Mouse (Mus musculus): Measurements from ENCODE around the gene Gnao1. TPM values are rescaled to one million over a fixed set of nuclear protein-coding genes. Genes with fewer than 3 reads are reported as not detected.

The Gnao1 gene
- polyA plus RNA-seq, 1 experiment: not detected

DNA sequence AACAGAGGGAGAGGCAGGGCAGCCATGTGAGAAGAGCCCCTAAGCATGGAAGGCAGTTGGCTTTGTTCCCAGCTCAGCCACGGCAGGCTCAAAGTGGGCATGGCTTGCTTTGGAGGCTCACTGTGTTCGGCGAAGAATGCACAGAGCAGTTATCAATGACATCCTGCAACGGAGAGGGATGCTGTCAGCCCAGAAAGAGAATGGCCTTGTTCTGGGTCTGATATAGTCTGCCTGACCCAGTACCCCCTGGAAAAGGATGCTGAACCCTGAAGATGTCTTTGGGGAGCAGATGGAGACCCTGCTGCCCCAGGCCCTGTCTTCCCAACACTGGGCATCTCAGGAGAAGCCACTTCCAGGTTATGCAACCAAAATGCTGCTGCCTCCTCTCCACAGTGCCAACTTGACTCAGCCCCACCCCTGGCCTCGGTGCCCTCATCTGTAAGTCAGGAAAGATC lies 98.2 kb downstream of the Gnao1 start:
- TF ChIP-seq GATA1 (IDR thresholded peaks at IDR 0.05; ENCODE audit: low read length): no peak

DNA sequence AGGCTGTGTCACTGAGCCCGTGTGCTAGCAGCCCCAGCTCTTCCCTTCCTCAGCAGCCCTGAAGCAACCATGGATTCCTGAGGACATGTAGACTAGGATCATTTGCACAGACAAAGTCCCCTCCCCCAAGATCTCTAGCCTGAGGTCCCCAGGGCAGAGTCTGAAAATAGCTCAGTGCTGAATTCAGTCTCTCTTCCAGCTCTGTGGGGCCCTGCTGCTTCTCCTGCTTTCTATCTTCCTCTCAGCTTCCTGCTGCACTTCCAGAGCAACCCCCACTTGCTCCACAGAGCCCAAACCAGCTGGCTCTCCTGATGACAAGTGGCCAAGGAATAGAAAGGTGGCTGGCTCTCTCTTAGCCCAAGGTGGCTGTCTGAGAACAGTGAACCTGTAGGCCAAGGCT lies 98.8 kb downstream of the Gnao1 start:
- TF ChIP-seq GATA1 (IDR thresholded peaks at IDR 0.05; ENCODE audit: low read length): no peak

DNA sequence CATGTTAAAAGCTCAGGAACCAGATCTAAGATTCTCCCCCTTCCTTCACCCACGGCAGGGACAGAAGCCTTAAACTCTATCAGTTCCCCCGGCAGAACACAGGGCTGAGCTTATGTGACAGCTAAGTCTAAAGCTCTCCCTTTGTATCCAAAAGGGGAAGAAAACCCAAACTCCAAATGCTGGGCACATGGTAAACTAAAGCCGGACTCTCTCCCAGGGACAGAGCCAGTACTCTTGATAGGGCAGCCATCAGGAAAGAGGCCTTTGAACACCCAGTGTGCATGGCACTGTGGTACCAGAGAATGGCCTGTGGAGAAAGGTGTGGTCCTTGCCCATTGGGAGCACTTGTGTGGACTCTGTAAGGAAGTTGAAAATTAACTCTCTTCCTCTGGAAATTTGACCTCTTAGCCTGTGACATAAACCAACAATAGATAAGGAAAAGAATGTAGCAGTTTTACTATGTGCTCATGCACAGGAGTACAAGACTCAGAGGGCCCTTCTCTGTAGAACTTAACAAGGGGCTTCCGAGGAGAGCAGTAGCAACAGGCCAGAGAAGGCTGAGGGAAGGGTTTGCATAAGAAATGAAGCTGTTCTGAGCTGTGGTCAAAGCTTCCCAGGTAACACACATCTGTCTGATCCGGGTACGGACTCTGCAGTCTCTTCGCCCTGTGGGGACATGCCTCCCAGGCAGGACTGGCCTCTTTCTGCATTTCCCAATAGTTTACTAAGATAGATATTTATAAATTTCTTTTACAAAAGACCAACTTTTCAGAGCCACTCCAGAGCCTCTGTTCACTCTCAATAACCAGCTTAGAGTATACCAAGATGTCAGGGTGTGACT lies 102.2 kb downstream of the Gnao1 start:
- TF ChIP-seq GATA1 (IDR thresholded peaks at IDR 0.05; ENCODE audit: low read length): no peak

DNA sequence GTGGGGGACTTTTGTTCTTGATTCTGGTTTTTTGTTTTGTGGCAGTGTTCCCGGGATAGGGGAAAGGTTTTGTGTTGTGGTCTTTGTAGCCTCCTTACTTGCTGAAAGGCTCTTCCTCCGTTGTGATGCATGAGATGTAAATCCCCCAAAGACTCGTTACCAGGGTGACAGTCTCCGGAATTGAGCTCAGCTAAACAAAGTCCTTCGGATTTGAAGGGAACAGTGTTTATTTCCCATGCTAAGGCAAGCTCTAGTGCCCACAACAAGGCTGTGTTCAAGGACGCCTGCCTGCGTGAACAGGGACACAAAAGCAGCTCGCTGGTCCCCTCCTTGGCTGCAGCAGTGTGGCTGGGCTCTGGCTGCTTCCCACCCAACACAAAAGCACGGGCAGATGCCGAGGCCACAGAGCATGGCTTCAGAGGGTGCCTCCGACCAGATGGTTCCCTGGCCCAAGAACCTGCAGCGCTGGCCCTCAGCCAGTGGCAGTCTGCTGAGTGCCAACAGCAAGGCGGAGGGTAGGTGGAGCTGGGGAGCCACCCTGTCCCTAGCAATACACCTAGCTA lies 108.2 kb downstream of the Gnao1 start:
- no peak for TF ChIP-seq GATA1 (IDR thresholded peaks at IDR 0.05; ENCODE audit: low read length)

DNA sequence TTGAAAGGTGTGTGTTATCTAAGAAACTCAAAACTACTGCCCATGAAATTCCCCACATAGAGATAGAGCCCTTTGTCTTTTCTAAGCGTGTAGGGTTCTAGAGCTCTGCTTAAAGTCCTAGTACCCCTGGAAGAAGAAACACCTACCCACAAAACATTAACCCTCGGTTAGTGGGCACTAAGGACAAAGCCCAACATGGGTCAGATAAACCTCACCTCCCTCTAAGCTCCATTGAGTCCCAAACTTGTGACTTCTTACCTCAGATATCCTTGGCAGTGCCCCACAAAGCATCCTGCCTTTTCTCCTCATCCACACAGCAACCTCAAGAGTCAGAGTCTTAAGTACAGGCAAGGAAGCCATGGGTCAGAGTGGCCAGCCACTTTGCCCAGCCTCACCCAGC lies 108.8 kb downstream of the Gnao1 start:
- no peak for TF ChIP-seq GATA1 (IDR thresholded peaks at IDR 0.05; ENCODE audit: low read length)

DNA sequence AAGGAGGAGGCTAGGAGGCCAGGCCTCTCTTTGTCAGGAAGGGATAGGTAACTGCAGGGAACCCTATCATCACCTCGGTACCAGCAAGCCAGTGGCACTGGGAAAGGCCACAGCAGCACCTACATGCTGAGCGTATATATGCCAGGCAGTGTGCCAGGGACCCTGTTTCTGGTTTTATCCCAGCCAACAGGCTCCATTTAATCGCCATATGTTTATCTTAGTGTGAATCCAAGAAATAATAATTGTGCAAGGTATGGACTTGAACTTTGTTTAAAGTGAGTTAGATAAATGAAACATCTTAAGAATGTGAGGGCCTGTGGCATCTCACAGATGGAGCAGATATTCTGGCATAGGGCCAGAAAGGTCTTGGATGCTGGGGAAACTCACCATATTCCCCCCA lies 109.7 kb downstream of the Gnao1 start:
- no peak for TF ChIP-seq GATA1 (IDR thresholded peaks at IDR 0.05; ENCODE audit: low read length)

DNA sequence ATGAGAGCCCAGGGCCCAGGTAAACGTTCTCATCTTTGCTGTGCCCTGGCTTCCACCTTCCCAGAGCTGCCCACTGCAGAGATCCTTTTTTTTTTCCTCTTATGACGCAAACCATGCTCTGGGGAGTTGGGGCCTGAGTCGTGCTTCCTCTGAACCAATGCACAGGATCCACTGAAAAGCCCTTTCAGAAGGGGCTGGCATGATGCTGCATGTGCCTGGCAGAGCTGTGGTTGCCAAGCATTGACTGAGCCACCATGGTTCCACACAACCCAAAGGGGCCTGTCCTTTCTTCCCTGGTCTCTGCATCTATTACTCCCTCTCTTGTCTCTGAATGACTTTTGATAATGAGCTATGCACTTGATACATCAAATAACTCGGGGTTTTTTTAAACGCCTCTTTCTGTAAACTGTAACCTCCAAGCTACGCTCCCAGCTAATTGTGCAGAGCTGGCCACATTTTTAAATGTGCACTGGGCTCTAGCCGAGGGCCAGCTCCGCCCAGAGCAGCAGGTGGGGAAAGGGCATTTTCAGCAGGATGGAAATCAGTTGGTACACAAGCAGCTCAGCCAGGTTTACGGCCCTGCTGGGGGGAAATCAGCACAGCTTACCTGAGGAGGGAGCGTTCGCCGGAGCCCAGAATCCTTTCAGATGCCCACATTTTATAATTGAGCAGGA lies 110.3 kb downstream of the Gnao1 start:
- no peak for TF ChIP-seq GATA1 (IDR thresholded peaks at IDR 0.05; ENCODE audit: low read length)

DNA sequence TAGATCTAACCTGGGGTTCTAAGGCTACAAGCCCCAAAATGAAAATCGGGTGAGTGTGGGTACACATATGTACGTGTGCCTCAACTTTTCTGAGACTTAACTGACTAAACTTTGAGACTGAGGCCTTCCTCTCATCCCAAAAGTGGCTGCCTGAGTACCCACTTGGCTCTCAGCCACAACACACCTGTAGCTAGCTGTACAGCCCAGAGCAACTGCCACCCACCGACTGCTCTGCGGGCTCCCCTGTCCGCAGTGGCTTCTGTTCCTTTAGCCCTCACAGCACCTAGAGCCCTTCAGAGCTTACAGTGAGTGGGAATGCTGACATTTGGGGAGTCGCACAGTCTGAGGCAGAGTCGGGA lies 110.8 kb downstream of the Gnao1 start:
- TF ChIP-seq GATA1 (IDR thresholded peaks at IDR 0.05; ENCODE audit: low read length): no peak

DNA sequence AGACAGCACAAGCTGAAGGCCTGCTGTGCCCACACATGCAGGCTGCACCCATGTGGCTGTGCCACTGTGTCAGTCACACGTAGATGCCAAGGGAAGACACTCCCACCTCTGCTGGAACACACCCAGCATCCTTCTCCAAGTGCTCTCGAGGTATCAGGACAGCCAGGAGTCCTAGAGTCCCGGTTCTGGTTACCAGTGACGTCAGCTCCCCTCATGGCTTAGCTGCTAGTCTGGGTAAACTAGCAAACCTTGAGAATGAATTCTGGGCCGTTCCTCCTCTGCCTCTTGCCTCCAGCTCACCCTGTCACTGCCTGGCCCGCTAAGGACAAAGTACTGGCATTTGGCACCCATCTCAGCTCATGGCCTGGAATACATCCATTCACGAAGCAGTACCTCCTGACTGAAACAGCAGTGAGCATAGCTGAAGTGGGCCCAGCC lies 114.2 kb downstream of the Gnao1 start:
- no peak for TF ChIP-seq GATA1 (IDR thresholded peaks at IDR 0.05; ENCODE audit: low read length)

DNA sequence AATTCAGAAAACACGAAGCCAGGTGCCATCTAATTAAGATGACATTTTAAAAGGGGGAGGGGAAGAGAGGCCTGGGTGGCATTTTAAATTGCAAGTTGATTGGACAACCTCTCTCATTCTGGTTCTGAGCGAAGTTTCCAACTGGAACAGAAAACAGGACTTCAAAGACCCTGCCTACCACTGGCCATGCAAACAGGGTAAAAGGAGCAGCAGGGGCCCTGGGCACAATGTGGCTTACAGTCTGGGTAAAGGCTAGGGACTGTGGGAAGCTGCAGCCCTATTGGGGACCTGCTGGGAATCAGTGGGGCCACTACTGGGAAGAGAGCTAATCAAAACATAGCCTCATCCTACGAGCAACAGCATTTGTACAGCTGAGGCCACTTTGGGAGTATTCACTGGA lies 115.7 kb downstream of the Gnao1 start:
- TF ChIP-seq GATA1 (IDR thresholded peaks at IDR 0.05; ENCODE audit: low read length): no peak

DNA sequence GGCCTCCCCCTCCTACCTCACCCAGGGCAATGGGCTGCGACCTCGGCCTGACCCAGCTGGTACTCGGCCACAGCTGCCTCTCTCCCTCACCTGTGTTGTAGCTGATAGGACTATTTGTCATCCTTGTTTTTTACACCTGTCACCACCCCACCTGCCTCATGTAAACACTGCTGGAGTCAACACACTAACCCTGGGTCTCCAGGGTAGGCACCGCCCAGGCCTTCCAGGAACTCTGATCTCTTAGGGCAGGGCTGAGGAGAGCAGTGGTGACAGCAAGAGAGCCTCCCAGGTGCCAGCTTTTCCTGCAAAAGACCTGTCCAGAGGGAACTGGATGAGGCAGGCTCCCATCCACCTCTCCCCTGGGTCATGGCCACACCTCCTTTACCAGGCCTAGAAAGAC lies 119.5 kb downstream of the Gnao1 start:
- no peak for TF ChIP-seq GATA1 (IDR thresholded peaks at IDR 0.05; ENCODE audit: low read length)

DNA sequence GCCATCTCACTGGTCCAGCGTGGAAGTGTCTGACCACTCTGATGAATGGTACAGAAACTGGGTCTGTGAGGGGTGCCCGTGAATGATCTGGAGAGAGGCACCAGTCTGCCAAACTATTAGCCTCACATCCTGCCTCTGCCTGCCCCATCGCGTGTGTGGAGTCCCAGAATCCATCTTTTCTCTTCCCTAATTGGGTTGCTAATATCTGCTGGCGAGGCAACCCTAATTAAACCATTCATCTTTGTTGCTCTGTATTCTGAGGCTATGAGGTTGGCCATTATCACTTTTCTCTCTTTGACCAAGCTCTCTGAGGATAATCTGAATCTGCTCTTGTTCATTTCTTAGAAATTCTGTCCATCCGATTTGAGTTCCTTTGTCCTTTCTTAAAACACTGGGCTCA lies 121.6 kb downstream of the Gnao1 start:
- TF ChIP-seq GATA1 (IDR thresholded peaks at IDR 0.05; ENCODE audit: low read length): no peak

DNA sequence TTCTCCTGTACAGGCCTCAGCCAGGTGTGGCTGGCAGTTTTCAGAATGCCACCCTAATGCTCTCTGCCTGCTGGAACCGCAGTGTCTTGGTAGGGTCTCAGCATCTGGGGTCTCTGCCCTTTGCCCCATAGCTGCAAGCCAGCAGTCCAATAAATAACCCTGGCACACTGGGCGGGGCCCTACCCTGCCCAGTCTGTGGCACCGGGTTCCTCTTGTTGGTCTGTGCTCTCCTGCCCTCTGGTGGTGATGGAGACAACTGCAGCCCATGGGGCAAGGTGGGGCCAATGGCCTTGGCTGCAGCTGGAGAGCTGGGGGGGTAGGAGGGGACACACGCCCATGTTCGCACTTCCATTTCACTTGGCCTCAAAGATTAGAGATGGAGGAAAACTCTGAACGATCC lies 123.1 kb downstream of the Gnao1 start:
- no peak for TF ChIP-seq GATA1 (IDR thresholded peaks at IDR 0.05; ENCODE audit: low read length)

DNA sequence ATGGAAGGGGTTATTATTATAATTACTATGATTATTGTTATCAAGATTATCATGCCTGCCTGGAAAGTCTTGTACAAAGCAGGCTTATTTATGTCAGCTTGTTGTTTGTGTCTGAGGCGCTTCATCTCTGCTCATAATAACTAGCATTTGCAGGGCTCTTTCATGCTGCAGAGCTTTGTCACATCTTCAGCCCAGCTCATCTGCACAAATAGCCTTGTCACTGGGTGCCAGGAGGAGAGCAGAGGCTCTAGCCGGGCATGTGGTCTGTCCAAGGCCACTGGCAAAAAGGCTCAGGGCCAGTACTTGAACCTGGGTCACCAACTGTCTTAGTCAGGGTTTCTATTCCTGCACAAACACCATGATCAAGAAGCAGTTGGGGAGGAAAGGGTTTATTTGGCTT lies 123.5 kb downstream of the Gnao1 start:
- TF ChIP-seq GATA1 (IDR thresholded peaks at IDR 0.05; ENCODE audit: low read length): no peak

DNA sequence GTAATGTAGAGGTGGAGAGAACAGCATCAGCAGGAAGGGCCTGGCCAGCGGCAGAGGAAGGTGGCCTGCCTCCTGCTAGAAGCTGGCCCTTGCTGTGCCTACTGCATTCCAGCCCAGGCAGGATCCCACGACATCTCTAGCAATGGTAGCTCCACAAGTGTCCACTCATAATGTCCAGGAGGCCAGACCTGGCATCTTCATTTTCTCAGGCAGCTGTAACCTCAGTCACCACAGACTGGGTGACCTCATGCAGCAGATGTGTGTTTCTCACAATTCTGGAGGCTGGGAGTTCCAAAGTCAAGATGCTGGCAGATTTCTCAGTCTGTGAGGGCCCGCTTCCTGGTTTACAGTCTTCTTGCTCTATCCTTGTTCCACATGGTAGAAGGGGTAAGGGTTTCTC lies 128.4 kb downstream of the Gnao1 start:
- TF ChIP-seq GATA1 (IDR thresholded peaks at IDR 0.05; ENCODE audit: low read length): no peak

DNA sequence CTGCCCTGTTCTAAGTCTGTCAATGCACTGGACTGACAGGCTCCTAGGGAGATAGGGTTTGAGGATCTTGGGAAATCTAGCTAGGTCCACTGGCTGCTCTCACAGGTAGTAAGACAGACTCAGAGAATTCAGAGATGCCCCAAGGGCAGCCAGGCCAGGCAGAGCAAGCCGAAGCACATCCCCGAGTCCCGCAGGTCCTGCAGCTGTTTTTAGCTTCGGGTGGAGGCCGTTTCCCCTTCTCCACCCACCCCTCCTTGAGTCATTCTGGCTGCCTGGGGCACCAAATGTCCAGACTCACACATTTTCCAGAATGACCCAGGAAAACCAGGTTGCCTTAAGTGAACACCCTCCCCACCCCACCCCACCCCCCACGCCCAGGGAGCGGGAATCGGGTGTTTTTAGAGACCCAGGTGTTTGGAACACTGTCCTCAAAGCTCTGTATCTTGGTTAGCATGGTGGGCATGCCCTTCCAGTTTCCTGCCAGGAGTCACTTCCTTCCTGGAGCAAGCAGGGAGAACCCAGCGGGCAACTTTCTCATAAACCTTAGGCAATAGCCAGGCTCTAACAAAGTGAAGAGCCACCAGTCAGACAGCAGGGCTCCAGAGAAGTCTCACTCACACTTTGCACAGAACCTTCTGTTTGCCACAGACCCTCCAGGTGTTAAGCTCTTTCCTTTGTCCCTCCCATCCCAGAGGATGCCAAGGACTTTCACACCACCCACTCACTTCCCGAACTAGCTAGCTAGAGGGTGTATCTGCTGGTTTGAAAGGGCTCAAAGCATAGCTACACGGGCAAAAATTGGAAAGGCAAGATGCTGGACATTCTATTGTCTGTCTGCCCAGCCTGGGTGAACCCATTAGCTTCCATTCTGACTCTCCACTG lies 131.0 kb downstream of the Gnao1 start:
- TF ChIP-seq GATA1 (IDR thresholded peaks at IDR 0.05; ENCODE audit: low read length): no peak

All from G1E-ER4 (cell line).